Mouse (Mus musculus) adrenal gland, postnatal 0 days (tissue): ENCODE results near the gene Sbf1. TPM values are rescaled to one million over a fixed set of nuclear protein-coding genes. Genes with fewer than 3 reads are reported as not detected.

ENCODE experiments used
- microRNA-seq: library from miRNA; unstranded; fragments of <30 nt; microRNA quantifications from one replicate; pipeline ENCODE4, GENCODE M21; 2016; ENCODE audit warnings: borderline replicate concordance; ENCODE audit not compliant: insufficient number of aligned reads
- polyA plus RNA-seq: library from polyadenylated mRNA; unstranded; fragments of >200 nt; fragmentation: Nextera tagmentation; extraction: Ambion mirVana; gene quantifications from 2 replicates; pipeline ENCODE4 v1.2.1, GENCODE M21; 2015

The Sbf1 gene
- 27.9 and 28.9 TPM in 2 replicates for polyA plus RNA-seq

DNA sequence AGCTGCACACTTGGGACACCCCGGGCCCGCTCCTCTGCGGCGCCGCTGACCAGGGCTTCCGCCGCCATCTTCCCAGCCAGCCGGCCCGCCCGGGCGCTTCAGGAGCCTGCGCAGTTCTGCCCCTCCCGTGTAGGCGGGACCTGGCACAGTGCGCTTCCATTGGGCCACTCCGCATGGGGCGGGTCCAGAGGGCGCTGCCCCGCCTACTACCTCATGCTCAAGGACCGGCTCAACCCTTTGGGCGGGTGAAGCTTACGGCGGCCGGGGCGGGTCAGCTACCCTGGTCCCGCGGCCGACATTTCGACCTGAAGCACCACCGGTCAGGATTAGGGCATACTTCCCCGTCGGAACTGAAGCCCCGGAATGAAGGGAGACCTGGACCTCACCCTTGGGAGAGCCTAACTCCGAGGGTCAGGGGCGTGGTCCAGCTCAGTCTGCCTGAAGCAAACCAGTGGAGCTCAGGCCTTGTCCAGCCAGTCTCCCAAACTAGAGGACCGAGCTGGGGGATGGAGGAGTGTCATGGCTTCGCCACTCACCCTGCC lies at the start of gene Sbf1:
Sbf1 (minus strand) TSS at position 122 of the 542 bp plus-strand sequence.

DNA sequence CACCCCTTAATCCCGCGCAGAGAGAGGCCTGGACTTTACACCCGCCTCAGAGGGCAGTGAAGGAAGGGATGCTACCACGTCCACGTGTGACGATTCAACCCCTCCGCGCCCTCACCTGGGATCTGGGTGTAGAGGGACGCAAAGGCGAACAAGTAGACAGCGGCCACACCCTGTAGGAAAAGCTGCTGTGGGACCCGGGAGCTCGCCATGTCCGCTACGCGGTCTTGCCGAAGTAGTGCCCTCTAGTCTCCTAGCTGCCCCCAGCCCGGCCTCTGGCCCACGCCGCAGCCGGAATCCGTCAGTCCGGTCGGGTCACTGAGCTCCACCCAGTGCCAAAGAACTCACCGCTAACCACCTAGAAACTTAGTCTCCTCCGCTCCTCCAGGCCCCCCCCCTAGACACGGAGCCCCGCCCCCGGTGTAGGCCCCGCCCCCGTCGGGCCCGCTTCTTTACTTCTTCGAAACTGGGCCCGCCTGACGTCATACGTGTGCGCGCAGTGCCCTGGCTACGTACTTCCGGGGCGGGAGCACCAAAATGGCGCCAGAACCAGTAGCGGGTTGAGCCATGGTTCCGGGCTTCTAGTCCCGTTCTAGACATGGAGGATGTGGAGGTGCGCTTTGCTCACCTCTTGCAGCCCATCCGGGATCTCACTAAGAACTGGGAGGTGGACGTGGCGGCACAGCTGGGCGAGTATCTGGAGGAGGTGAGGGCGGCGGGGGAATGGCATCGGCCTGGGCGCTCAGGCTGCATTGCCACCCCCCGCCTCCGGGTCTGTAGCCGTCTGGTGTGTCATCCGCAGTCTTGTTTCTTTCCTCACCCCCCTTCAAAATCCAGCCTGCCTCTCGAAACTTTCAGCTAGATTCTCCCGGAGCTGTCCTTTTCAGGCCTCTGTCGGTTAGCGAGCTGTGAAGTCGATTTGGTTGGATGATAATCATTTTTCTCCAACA lies 40.4 kb upstream of the Sbf1 start, which contains the start of the genes Lmf2 and Ncaph2:
Lmf2 (minus strand) TSS at position 419 of the 947 bp plus-strand sequence.
Ncaph2 (plus strand) TSS at position 479 of the 947 bp plus-strand sequence.

DNA sequence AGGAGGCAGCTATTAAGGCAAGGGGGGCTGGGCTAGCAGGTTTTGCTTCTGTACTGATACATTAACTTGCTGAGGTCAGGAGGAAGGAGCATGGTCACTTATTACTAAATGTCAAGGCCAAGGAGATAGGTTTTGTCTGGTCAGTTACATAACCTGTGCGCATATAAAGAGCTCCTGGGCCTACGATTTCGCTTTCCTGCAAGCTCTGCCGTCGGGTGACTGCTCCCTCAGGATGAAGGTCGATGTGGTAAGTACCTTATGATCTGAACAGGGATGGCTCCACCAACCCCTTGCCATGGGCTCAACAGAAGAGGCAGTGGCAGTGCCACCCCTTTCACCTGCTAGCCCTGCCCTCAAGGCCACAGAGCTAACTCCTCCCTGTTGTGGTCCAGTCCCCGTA lies 19.2 kb upstream of the Sbf1 start, which contains the start of gene Miox:
Miox (plus strand) TSS at position 128 of the 400 bp plus-strand sequence.

DNA sequence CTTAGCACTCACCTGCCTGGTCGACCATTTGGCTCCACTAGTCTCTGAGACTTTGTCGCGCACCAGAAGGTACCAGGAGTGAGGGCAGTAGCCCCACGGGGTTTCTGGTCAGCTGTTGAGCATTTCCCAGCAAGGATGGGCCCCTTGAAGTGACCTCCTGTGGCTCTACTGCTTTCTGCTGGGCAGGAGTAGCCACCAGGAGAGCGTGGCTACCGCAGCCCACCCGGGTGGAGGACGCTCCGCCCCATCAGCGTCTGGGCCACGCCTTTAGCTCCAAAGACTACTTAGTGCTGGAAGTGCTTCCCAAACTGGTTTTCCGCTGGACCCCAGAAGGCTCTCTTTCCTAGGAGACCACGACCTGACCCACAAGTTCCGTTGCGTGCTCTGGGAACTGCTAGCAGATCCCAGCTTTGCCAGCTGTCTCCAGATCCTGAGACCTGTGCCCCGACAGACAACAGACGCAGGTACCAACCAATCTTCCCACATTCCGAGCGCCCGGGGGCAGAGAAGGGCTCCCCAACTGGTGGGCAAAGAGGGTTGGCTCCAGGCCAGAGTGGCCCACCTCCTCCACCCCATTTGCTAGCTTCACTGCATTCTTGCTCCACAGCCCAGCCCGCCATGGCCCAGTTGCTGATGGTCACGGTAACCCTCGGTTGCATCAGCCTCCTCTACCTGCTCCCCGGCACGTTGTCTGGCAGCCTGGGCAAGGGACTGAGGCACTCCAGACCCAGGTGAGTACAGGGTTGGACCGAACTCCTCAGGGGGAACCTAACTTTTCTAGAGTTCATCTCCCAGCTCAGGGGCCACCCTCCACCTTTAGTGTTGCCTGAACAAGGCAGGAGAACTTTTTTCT lies 7.8 kb upstream of the Sbf1 start, which contains the start of gene Adm2:
Adm2 (plus strand) TSS at position 51 of the 853 bp plus-strand sequence.

Small RNA genes within 50 kb of the gene (microRNA-seq; reads per million reads assigned to microRNA genes)
- gene Mir6959, result not detected

Other genes with a start within 250 kb of the Sbf1 start
- gene Trabd, start 240.2 kb downstream of the Sbf1 start, polyA plus RNA-seq, result 30.3 and 35.1 TPM in 2 replicates
- 18.2 and 26.4 TPM in 2 replicates for gene Selenoo, start 226.2 kb downstream of the Sbf1 start, polyA plus RNA-seq
- 4.6 and 5.7 TPM in 2 replicates for gene Tubgcp6, start 192.2 kb downstream of the Sbf1 start, polyA plus RNA-seq
- gene Hdac10, start 186.6 kb downstream of the Sbf1 start, polyA plus RNA-seq, result 12.6 and 15.6 TPM in 2 replicates
- 6.6 and 7.4 TPM in 2 replicates for gene Mapk12, start 174.6 kb downstream of the Sbf1 start, polyA plus RNA-seq
- gene Mapk11, start 165.7 kb downstream of the Sbf1 start, polyA plus RNA-seq, result 6.2 and 8.2 TPM in 2 replicates
- gene Plxnb2, start 134.5 kb downstream of the Sbf1 start, polyA plus RNA-seq, result 70.4 and 71.3 TPM in 2 replicates
- gene Dennd6b, start 118.8 kb downstream of the Sbf1 start, polyA plus RNA-seq, result 6.5 and 8.6 TPM in 2 replicates
- 22.2 and 28.0 TPM in 2 replicates for gene Ppp6r2, start 103.8 kb downstream of the Sbf1 start, polyA plus RNA-seq
- not detected in 2 replicates for gene Adm2, start 7.4 kb upstream of the Sbf1 start, polyA plus RNA-seq
- 0.91 and 1.5 TPM in 2 replicates for gene Miox, start 19.1 kb upstream of the Sbf1 start, polyA plus RNA-seq
- gene Lmf2, start 40.3 kb upstream of the Sbf1 start, polyA plus RNA-seq, result 29.0 and 38.5 TPM in 2 replicates
- 106 and 112 TPM in 2 replicates for gene Ncaph2, start 40.4 kb upstream of the Sbf1 start, polyA plus RNA-seq
- 5.9 and 6.7 TPM in 2 replicates for gene Sco2, start 58.5 kb upstream of the Sbf1 start, polyA plus RNA-seq
- gene Tymp, start 61.7 kb upstream of the Sbf1 start, polyA plus RNA-seq, result 1.3 and 2.4 TPM in 2 replicates
- 0.16 and 0.48 TPM in 2 replicates for gene Odf3b, start 64.0 kb upstream of the Sbf1 start, polyA plus RNA-seq
- not detected in 2 replicates for gene Klhdc7b, start 69.6 kb upstream of the Sbf1 start, polyA plus RNA-seq
- 0.46 and 1.8 TPM in 2 replicates for gene Syce3, start 95.2 kb upstream of the Sbf1 start, polyA plus RNA-seq
- gene Cpt1b, start 110.6 kb upstream of the Sbf1 start, polyA plus RNA-seq, result 1.1 and 1.4 TPM in 2 replicates
- gene C730034F03Rik, start 114.3 kb upstream of the Sbf1 start, polyA plus RNA-seq, result 1.2 and 2.9 TPM in 2 replicates
- gene Gm44502, start 114.4 kb upstream of the Sbf1 start, polyA plus RNA-seq, result not detected in 2 replicates
- gene Chkb, start 114.6 kb upstream of the Sbf1 start, polyA plus RNA-seq, result 48.1 and 65.3 TPM in 2 replicates
- gene Mapk8ip2, start 138.6 kb upstream of the Sbf1 start, polyA plus RNA-seq, result 9.4 and 18.1 TPM in 2 replicates
- 21.2 and 25.4 TPM in 2 replicates for gene Arsa, start 162.1 kb upstream of the Sbf1 start, polyA plus RNA-seq
- gene Shank3, start 184.3 kb upstream of the Sbf1 start, polyA plus RNA-seq, result 1.6 and 2.0 TPM in 2 replicates